Mouse (Mus musculus): ENCODE measurements around the gene Ttc27. TPM values are rescaled to one million over a fixed set of nuclear protein-coding genes. Genes with fewer than 3 reads are reported as not detected.

Gene Ttc27
- polyA plus RNA-seq (2014; fragmentation: Nextera tagmentation; extraction: Ambion mirVana), result 25.4 and 27.7 TPM in 2 replicates

DNA sequence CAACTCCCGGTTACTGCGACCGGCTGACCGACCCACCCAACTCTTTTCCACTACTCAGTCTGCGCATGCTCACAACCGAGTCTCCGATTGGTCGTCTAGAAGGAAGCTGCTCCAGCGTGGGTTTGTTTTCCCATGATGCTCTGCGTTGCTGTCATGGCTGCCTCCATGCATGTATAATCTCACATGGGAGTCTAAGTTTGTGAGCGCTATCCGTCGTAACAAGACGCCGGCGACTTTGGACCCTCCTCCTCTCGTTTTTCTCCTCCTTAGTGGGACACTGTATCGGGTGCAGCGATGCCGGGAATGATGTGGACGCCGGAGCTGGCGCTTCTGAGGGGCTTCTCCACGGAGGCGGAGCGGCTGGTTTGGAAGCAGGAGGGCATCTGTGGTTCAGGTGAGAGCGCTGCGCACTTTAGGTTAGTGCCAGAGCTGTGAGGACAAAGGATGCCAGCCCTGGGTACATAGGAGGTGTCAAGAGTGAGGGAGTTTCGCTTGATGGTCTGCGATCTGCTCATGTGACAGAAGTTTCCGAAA, at the start of gene Ttc27:
Ttc27 (plus strand) TSS at position 115 of the 534 bp plus-strand sequence.
- DNase-seq (ENCODE audit: low spot score, missing footprints) (peak; percentile 99), ATAC-seq (ENCODE audit: low FRiP score) (peak; percentile 94)
- H3K9me3 ChIP-seq (ENCODE audit: control insufficient read depth, low read length), result no peaks in the 10 kb centered on the region
- H3K27me3 ChIP-seq (ENCODE audit: control insufficient read depth, insufficient read depth, low read length), result no peaks in the 10 kb centered on the region
- peak within 1 kb of the TSS; percentile 83 for H3K4me3 ChIP-seq (ENCODE audit: low read depth, low read length)
- no peak within 1 kb of the TSS for H3K27ac ChIP-seq (ENCODE audit: low read depth, low read length)
- H3K9ac ChIP-seq (ENCODE audit: low read length), result peak within 1 kb of the TSS; percentile 70
- peak within 1 kb of the TSS; percentile 70 for H3K4me2 ChIP-seq
- peaks cover 3% of the 10 kb centered on the region; the same call in 1 of the 2 replicates for H3K36me3 ChIP-seq (ENCODE audit: control insufficient read depth, insufficient read depth, low read length)
- WGBS, result under 1% methylated on average over 31 of the region's 31 CpGs
- H3K4me1 ChIP-seq (ENCODE audit: control insufficient read depth, insufficient read depth, low read length), result peaks cover 5% of the 10 kb centered on the region

DNA sequence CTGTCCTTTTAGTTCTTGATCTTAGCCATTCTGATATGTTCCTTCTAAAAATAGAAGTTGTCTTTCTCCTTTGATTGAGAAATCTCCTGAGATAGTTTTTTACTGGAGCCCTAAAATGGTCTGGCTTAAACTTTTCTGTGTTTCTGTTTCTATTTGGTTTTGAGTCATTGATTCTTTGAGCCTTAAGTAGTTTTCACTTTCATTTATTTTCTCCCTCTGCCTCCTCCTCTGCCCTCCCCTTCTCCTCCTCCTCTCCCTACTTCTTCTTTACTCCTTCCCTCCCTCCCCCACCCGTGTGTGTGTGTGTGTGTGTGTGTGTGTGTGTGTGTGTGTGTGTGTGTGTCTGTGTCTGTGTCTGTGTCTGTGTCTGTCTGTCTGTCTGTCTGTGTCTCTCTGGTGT, 49.5 kb upstream of the Ttc27 start:
- Histone ChIP-seq H3K27me3 (ENCODE audit: control insufficient read depth, insufficient read depth, low read length) (no peaks in the 10 kb centered on the region), H3K4me3 (ENCODE audit: low read depth, low read length) (no peak overlapping the region), H3K9me3 (ENCODE audit: control insufficient read depth, low read length) (no peaks in the 10 kb centered on the region), H3K4me2 (no peak overlapping the region), H3K9ac (ENCODE audit: low read length) (no peak overlapping the region), H3K27ac (ENCODE audit: low read depth, low read length) (no peak overlapping the region), H3K4me1 (ENCODE audit: control insufficient read depth, insufficient read depth, low read length) (no peaks in the 10 kb centered on the region), H3K36me3 (ENCODE audit: control insufficient read depth, insufficient read depth, low read length) (peaks cover 14% of the 10 kb centered on the region)
- DNase-seq (ENCODE audit: low spot score, missing footprints) (no peak), ATAC-seq (ENCODE audit: low FRiP score) (no peak)
- 80% methylated on average over 1 of the region's 1 CpGs for WGBS

DNA sequence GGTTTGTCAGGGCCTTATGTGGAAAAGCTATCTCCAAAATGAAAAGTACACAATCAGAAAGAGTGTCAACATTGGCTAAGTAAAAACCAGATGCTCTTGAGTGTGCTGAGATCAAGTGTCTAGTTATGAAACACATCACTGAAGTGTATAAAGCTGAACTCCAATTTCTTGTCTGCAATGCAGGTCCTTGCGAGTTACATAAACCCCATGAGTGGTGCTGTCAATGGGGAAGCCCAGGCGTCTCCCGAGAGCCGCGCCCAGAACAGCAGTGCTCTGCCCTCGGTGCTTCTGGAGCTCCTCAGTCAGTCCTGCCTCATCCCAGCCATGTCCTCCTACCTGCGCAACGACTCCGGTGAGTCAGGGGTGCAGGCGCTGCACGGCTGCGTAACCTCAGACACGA, 47.5 kb upstream of the Ttc27 start:
- 95% methylated on average over 13 of the region's 13 CpGs for WGBS
- Histone ChIP-seq H3K4me1 (ENCODE audit: control insufficient read depth, insufficient read depth, low read length) (no peaks in the 10 kb centered on the region), H3K9ac (ENCODE audit: low read length) (no peak overlapping the region), H3K9me3 (ENCODE audit: control insufficient read depth, low read length) (no peaks in the 10 kb centered on the region), H3K27ac (ENCODE audit: low read depth, low read length) (no peak overlapping the region), H3K4me3 (ENCODE audit: low read depth, low read length) (no peak overlapping the region), H3K4me2 (no peak overlapping the region), H3K36me3 (ENCODE audit: control insufficient read depth, insufficient read depth, low read length) (peaks cover 12% of the 10 kb centered on the region), H3K27me3 (ENCODE audit: control insufficient read depth, insufficient read depth, low read length) (no peaks in the 10 kb centered on the region)
- ATAC-seq (ENCODE audit: low FRiP score) (no peak), DNase-seq (ENCODE audit: low spot score, missing footprints) (no peak)

DNA sequence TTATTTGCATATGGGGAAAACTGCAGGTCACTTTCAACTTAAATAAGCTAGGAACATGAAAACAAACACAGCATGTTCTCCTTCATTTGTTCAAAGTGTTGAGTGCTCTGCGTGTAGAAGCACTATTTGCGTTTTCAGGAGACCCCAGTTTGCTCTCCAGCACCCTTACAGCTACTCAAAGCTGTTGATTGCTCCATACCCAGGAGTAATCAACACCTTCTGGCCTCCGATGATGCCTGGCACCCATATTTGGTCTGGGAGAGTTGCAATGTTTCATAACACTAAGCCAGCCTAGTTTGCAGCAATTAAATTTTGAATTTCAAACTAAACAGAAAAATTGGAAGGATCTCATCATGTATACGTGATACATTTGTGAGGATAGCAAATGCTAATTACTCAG, 45.1 kb upstream of the Ttc27 start:
- Histone ChIP-seq H3K4me2 (no peak overlapping the region), H3K27me3 (ENCODE audit: control insufficient read depth, insufficient read depth, low read length) (no peaks in the 10 kb centered on the region), H3K4me3 (ENCODE audit: low read depth, low read length) (no peak overlapping the region), H3K9me3 (ENCODE audit: control insufficient read depth, low read length) (no peaks in the 10 kb centered on the region), H3K4me1 (ENCODE audit: control insufficient read depth, insufficient read depth, low read length) (no peaks in the 10 kb centered on the region), H3K27ac (ENCODE audit: low read depth, low read length) (no peak overlapping the region), H3K36me3 (ENCODE audit: control insufficient read depth, insufficient read depth, low read length) (peaks cover 13% of the 10 kb centered on the region), H3K9ac (ENCODE audit: low read length) (no peak overlapping the region)
- no peak for DNase-seq (ENCODE audit: low spot score, missing footprints)
- no peak for ATAC-seq (ENCODE audit: low FRiP score)
- WGBS, result 85% methylated on average over 4 of the region's 4 CpGs

DNA sequence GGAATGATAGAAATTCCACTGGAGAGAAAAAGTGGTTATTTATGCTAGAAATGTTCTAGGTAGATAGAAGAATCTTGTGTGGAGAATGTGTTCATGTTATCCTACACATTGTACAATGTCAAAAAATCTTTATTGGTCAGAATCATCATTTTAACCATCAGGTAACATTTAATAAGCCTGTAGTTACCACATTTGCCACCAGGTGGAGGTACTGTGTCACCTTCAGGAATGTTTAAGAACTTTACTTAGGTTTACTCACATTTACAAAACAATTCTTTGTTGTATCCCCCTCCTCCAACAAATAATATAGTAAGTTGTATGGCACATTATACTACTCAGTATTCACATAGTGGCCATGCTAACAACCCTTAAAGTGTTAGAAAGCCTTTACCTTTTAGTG, 44.3 kb upstream of the Ttc27 start:
- H3K9me3 ChIP-seq (ENCODE audit: control insufficient read depth, low read length), result no peaks in the 10 kb centered on the region

DNA sequence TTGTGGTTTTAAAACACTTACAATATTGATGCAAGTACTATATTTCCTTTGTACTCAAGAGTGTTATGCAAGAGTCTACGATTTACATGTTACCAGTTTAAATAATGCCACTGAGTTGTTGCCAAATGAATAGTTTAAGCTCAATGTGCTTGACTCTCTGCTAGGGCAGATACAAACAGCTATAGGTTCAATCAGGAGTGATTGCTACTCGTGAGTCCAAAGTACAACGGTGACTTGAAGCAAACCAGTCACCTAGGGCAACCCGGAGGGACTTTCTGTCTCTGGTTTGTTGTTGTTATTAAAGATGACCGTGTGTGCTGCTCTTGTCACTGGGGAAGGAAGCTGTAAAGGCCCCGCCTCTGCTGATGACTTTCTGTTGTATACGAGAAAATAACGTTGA, 39.5 kb upstream of the Ttc27 start:
- DNase-seq (ENCODE audit: low spot score, missing footprints) (no peak), ATAC-seq (ENCODE audit: low FRiP score) (no peak)
- Histone ChIP-seq H3K27ac (ENCODE audit: low read depth, low read length) (no peak overlapping the region), H3K4me3 (ENCODE audit: low read depth, low read length) (no peak overlapping the region), H3K4me1 (ENCODE audit: control insufficient read depth, insufficient read depth, low read length) (no peaks in the 10 kb centered on the region), H3K27me3 (ENCODE audit: control insufficient read depth, insufficient read depth, low read length) (no peaks in the 10 kb centered on the region), H3K9me3 (ENCODE audit: control insufficient read depth, low read length) (no peaks in the 10 kb centered on the region), H3K9ac (ENCODE audit: low read length) (no peak overlapping the region), H3K36me3 (ENCODE audit: control insufficient read depth, insufficient read depth, low read length) (peaks cover 3% of the 10 kb centered on the region), H3K4me2 (no peak overlapping the region)
- WGBS, result 92% methylated on average over 8 of the region's 8 CpGs

More for the DNA sequence above, 44.3 kb upstream of the Ttc27 start:
- no peaks in the 10 kb centered on the region for H3K4me1 ChIP-seq (ENCODE audit: control insufficient read depth, insufficient read depth, low read length)
- no peak overlapping the region for H3K4me2 ChIP-seq
- no peak overlapping the region for H3K9ac ChIP-seq (ENCODE audit: low read length)
- H3K27me3 ChIP-seq (ENCODE audit: control insufficient read depth, insufficient read depth, low read length), result no peaks in the 10 kb centered on the region
- H3K36me3 ChIP-seq (ENCODE audit: control insufficient read depth, insufficient read depth, low read length), result peaks cover 15% of the 10 kb centered on the region
- no peak overlapping the region for H3K27ac ChIP-seq (ENCODE audit: low read depth, low read length)
- ATAC-seq (ENCODE audit: low FRiP score) (no peak), DNase-seq (ENCODE audit: low spot score, missing footprints) (peak; percentile 91)
- H3K4me3 ChIP-seq (ENCODE audit: low read depth, low read length), result no peak overlapping the region

DNA sequence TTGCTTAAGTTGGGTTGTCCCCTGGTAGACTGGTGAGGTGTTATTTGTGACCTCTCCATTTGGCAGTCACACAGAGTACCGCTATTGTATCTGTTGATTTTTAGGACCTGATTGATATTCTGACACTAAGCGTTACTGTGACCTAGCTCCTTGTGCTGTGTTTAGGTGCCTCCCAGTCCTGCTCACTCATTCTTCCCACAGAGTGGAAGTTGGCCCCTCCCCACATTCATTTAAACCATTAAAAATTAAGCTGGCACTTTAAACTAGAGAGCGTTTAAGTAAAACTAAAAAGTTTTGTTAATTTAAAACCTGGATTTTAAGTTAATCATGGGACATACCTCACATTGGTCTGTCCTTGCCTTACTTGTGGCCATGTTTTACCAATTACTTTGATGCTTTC, 32.6 kb upstream of the Ttc27 start:
- 92% methylated on average over 3 of the region's 3 CpGs for WGBS
- no peaks in the 10 kb centered on the region for H3K36me3 ChIP-seq (ENCODE audit: control insufficient read depth, insufficient read depth, low read length)

DNA sequence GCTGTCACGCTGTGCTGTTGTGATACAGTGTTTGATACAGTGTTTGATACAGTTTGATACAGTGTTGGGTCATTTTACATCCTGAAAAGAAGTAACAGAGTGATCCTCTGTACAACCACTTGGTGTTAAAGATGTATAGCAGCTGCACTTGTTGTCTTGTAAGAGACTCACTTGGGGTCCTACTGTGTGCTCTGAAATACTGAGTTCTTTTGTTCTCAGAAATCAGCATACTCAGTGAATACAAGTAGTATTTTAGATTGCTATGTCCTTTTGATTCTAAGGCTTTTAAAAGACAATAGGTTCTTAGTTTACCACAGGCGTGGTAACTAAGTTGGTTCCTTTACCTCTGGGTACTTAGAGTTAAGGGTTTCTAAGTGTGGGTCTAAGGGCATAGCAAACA, 29.0 kb upstream of the Ttc27 start:
- 94% methylated on average over 2 of the region's 2 CpGs for WGBS
- Histone ChIP-seq H3K27ac (ENCODE audit: low read depth, low read length) (no peak overlapping the region), H3K4me1 (ENCODE audit: control insufficient read depth, insufficient read depth, low read length) (no peaks in the 10 kb centered on the region), H3K4me3 (ENCODE audit: low read depth, low read length) (no peak overlapping the region), H3K27me3 (ENCODE audit: control insufficient read depth, insufficient read depth, low read length) (no peaks in the 10 kb centered on the region), H3K9ac (ENCODE audit: low read length) (no peak overlapping the region), H3K36me3 (ENCODE audit: control insufficient read depth, insufficient read depth, low read length) (peaks cover 13% of the 10 kb centered on the region; the same call in 1 of the 2 replicates), H3K4me2 (no peak overlapping the region), H3K9me3 (ENCODE audit: control insufficient read depth, low read length) (no peaks in the 10 kb centered on the region)
- DNase-seq (ENCODE audit: low spot score, missing footprints) (no peak), ATAC-seq (ENCODE audit: low FRiP score) (no peak)

More for the DNA sequence above, 32.6 kb upstream of the Ttc27 start:
- H3K27ac ChIP-seq (ENCODE audit: low read depth, low read length), result no peak overlapping the region
- no peak overlapping the region for H3K9ac ChIP-seq (ENCODE audit: low read length)
- no peak overlapping the region for H3K4me2 ChIP-seq
- ATAC-seq (ENCODE audit: low FRiP score), result no peak
- no peak overlapping the region for H3K4me3 ChIP-seq (ENCODE audit: low read depth, low read length)
- H3K27me3 ChIP-seq (ENCODE audit: control insufficient read depth, insufficient read depth, low read length), result no peaks in the 10 kb centered on the region
- H3K4me1 ChIP-seq (ENCODE audit: control insufficient read depth, insufficient read depth, low read length), result no peaks in the 10 kb centered on the region
- H3K9me3 ChIP-seq (ENCODE audit: control insufficient read depth, low read length), result no peaks in the 10 kb centered on the region
- no peak for DNase-seq (ENCODE audit: low spot score, missing footprints)

DNA sequence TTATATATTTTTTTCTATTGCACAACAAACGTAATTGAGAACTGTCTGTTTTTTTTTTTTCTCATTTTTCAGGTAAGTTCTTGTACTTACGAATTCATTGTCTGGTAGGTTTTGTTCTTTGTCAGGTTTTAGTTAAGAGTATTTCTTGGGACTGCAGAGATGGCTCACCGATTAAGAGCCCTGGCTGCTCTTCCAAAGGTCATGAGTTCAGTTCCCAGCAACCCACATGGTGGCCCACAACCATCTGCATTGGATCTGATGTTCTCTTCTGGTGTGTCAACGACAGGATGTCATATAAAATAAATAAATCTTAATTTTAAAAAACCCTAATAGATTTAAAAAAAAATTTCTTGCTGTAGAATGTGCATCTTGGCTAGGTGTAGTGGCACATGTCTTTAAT, 28.1 kb upstream of the Ttc27 start:
- no peak for DNase-seq (ENCODE audit: low spot score, missing footprints)
- WGBS, result 93% methylated on average over 4 of the region's 4 CpGs
- ATAC-seq (ENCODE audit: low FRiP score), result no peak
- Histone ChIP-seq H3K4me2 (no peak overlapping the region), H3K9ac (ENCODE audit: low read length) (no peak overlapping the region), H3K9me3 (ENCODE audit: control insufficient read depth, low read length) (no peaks in the 10 kb centered on the region), H3K27me3 (ENCODE audit: control insufficient read depth, insufficient read depth, low read length) (no peaks in the 10 kb centered on the region), H3K27ac (ENCODE audit: low read depth, low read length) (no peak overlapping the region), H3K4me3 (ENCODE audit: low read depth, low read length) (no peak overlapping the region), H3K36me3 (ENCODE audit: control insufficient read depth, insufficient read depth, low read length) (peaks cover 13% of the 10 kb centered on the region; the same call in 1 of the 2 replicates), H3K4me1 (ENCODE audit: control insufficient read depth, insufficient read depth, low read length) (no peaks in the 10 kb centered on the region)
